Mouse (Mus musculus) liver, embryonic 14.5 days (tissue): Measurements from ENCODE around the gene Gatd1. TPM values are rescaled to one million over a fixed set of nuclear protein-coding genes. Genes with fewer than 3 reads are reported as not detected.
A peak's percentile ranks its signal among the peaks of the same experiment; 100 is the strongest.

Experiments
- ATAC-seq: fragments of 200-750 bp; cut with Nextera tagmentation; 2 replicates; pipeline ENCODE4 v1.8.0; 2017; ENCODE audit warnings: moderate number of reproducible peaks, mild to moderate bottlenecking, moderate library complexity; ENCODE audit not compliant: insufficient read depth
- DNase-seq, 3 experiments: peaks; one replicate each; pipeline ENCODE4 v3.0.0-alpha.2; 2012 to 2013; ENCODE audit warnings: low read depth in 3 of 3, low spot score in 3 of 3
- H3K27ac ChIP-seq: fragments of 300-500 bp; sonication (generic); 2 replicates; pipeline ENCODE4 v1.5.1; 2014; ENCODE audit warnings: moderate library complexity, mild to moderate bottlenecking, control low read depth, inconsistent platforms
- H3K27me3 ChIP-seq: fragments of 300-500 bp; sonication (generic); 2 replicates; pipeline ENCODE4 v1.6.1; 2014; ENCODE audit warnings: mild to moderate bottlenecking, low read length, moderate library complexity; ENCODE audit not compliant: control insufficient read depth, insufficient read depth
- H3K36me3 ChIP-seq: fragments of 300-500 bp; sonication (generic); replicated peaks from 2 replicates; pipeline ENCODE4 v1.6.1; 2014; ENCODE audit warnings: low read depth; ENCODE audit not compliant: control insufficient read depth, insufficient read depth
- H3K4me1 ChIP-seq, 2 experiments: fragments of 200-500 bp in 1 of 2; fragments of 300-500 bp in 1 of 2; sonication (generic) in 1 of 2; replicated peaks; 2 replicates each; pipeline ENCODE4 v1.6.1; 2012 to 2014; ENCODE audit warnings: antibody characterized with exemption in 1 of 2, inconsistent platforms in 1 of 2, low read length in 1 of 2; ENCODE audit not compliant: control insufficient read depth in 2 of 2, insufficient read depth in 2 of 2
- H3K4me2 ChIP-seq: fragments of 300-500 bp; sonication (generic); 2 replicates; pipeline ENCODE4 v1.6.1; 2014; ENCODE audit warnings: low read depth, mild to moderate bottlenecking, control low read depth, moderate library complexity
- H3K4me3 ChIP-seq, 2 experiments: fragments of 200-500 bp in 1 of 2; fragments of 300-500 bp in 1 of 2; sonication (generic) in 1 of 2; 2 replicates each; pipeline ENCODE4 v1.5.1; 2012 to 2014; ENCODE audit warnings: low read depth in 2 of 2, low read length in 2 of 2, mild to moderate bottlenecking in 2 of 2, control low read depth in 1 of 2, inconsistent platforms in 1 of 2, moderate library complexity in 1 of 2; ENCODE audit not compliant: insufficient read depth in 1 of 2
- H3K9ac ChIP-seq: fragments of 300-500 bp; sonication (generic); replicated peaks from 2 replicates; pipeline ENCODE4 v1.6.1; 2014; ENCODE audit warnings: mild to moderate bottlenecking, control low read depth, moderate library complexity
- H3K9me3 ChIP-seq: fragments of 300-500 bp; sonication (generic); 2 replicates; pipeline ENCODE4 v1.6.1; 2016; ENCODE audit warnings: low read length, mixed read lengths; ENCODE audit not compliant: control insufficient read depth
- CTCF ChIP-seq: IDR thresholded peaks from 2 replicates; pipeline ENCODE4 v1.5.1; 2016; ENCODE audit warnings: antibody characterized with exemption, low read depth, control low read depth
- EP300 ChIP-seq: IDR thresholded peaks from 2 replicates; pipeline ENCODE4 v1.6.1; 2016; ENCODE audit warnings: antibody characterized with exemption, low read depth
- WGBS: fragments of 180-500 bp; shearing (Covaris S2); extraction: QIAGEN DNeasy Blood & Tissue Kit; methylation state at CpG from one replicate; pipeline ENCODE4 v1.1.7; 2014; ENCODE audit not compliant: insufficient replicate concordance; 5-methylcytosine and 5-hydroxymethylcytosine counted together
- polyA plus RNA-seq, 2 experiments: library from polyadenylated mRNA; depleted of rRNA in 1 of 2; stranded (reverse) in 1 of 2; unstranded in 1 of 2; fragments of >200 nt; fragmentation: Nextera tagmentation in 1 of 2; extraction: Ambion mirVana in 1 of 2; gene quantifications; 2 replicates each; pipeline versions ENCODE4 v1.2.1 to v1.2.3; 2012 to 2014

The Gatd1 gene
- polyA plus RNA-seq, 2 experiments, result 8.7 to 13.8 TPM

- Histone ChIP-seq H3K9me3 (no peaks in the 10 kb centered on the region), H3K9ac (no peak overlapping the region), H3K36me3 (peaks cover 4% of the 10 kb centered on the region; the same call in 1 of the 2 replicates), H3K4me1 (peaks cover 7 to 16% of the 10 kb centered on the region in 2 experiments), H3K4me3 (no peak overlapping the region), H3K4me2 (no peak overlapping the region), H3K27ac (no peak overlapping the region), H3K27me3 (peaks cover 16% of the 10 kb centered on the region)
- no peak for DNase-seq
- 78% methylated on average over 6 of the region's 6 CpGs for WGBS
- TF ChIP-seq EP300, result no peak
- ATAC-seq, result no peak
These were observed 42.8 kb upstream of the Gatd1 start for GRCm38 (mm10) chr7:141456739-141457138.

DNA sequence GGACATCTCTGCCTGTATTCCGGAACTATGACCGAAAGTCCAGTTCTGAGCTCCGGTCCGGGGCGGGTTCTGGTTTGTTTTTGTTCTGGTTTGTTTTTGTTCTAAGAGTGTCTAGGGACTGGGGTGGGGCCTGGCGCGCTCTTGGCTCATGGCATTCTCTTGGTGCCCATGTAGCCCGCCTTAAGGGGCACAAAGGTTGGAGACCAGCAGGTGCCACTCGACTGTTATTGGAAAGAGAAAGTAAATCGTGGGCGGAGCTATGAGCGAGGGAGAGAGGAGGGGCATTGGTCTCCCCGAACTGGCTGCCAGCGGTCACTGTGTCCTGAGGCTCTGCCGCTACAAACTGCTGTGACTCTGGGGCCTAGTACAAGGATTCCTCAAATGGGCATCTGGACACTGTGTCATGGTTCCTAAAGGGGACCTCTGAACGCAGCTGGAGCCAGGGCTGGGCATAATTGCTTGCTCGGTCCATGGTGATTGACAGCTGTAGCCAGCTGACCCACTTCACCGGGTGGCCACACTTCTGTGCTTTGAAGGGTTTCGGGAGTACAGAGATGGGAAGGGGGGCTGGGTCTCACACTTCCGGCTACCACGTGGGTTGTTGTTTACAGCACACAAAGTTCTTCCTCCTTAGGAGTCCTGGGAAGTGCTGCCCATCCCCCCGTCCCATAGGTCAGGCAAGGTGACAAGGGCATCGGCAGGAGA is 41.8 kb upstream of the Gatd1 start:
- H3K9ac ChIP-seq, result peak overlapping the region; percentile 61
- WGBS, result 2% methylated on average over 23 of the region's 23 CpGs
- TF ChIP-seq EP300 (no peak), CTCF (no peak; the same call in 1 of the 2 replicates)
- DNase-seq, result peak in 1 of 3 experiments; percentile 66
- no peaks in the 10 kb centered on the region for H3K9me3 ChIP-seq
- peak overlapping the region; percentile 54 for H3K27ac ChIP-seq
- ATAC-seq, result peak; percentile 28
- H3K4me2 ChIP-seq, result peak overlapping the region; percentile 85
- peak overlapping the region; percentile 69 to 88 for H3K4me3 ChIP-seq
- H3K36me3 ChIP-seq, result peaks cover 14% of the 10 kb centered on the region
- H3K4me1 ChIP-seq, result peaks cover 7 to 17% of the 10 kb centered on the region in 2 experiments
- H3K27me3 ChIP-seq, result peaks cover 7% of the 10 kb centered on the region

- Histone ChIP-seq H3K4me3 (peak within 1 kb of the TSS; percentile 69 to 88), H3K36me3 (peaks cover 21% of the 10 kb centered on the region), H3K27me3 (no peaks in the 10 kb centered on the region; the same call in none of the 2 replicates), H3K9me3 (no peaks in the 10 kb centered on the region), H3K4me2 (peak within 1 kb of the TSS; percentile 85), H3K9ac (peak within 1 kb of the TSS; percentile 61), H3K27ac (peak within 1 kb of the TSS; percentile 54), H3K4me1 (peaks cover 7 to 19% of the 10 kb centered on the region in 2 experiments)
- WGBS, result under 1% methylated on average over 45 of the region's 45 CpGs
- DNase-seq, result peak; percentile 85 to 86 (median 85)
- peak; percentile 88 for ATAC-seq
- TF ChIP-seq EP300 (no peak), CTCF (peak; percentile 28)
These were observed 41.1 kb upstream of the Gatd1 start, which contains the start of gene Pnpla2 for GRCm38 (mm10) chr7:141454967-141455551. Gene Pnpla2 (plus strand): TSS chr7:141455198.

GRCm38 (mm10) chr7:141453636-141454035 is 39.7 kb upstream of the Gatd1 start:
- peaks cover 9 to 28% of the 10 kb centered on the region in 2 experiments for H3K4me1 ChIP-seq

GRCm38 (mm10) chr7:141451928-141452327 is 38.0 kb upstream of the Gatd1 start:
- ATAC-seq (no peak), DNase-seq (no peak)
- Histone ChIP-seq H3K9ac (no peak overlapping the region; the same call in 1 of the 2 replicates), H3K4me3 (no peak overlapping the region), H3K4me2 (no peak overlapping the region), H3K9me3 (no peaks in the 10 kb centered on the region), H3K36me3 (peaks cover 40% of the 10 kb centered on the region), H3K27me3 (no peaks in the 10 kb centered on the region), H3K4me1 (peaks cover 15 to 31% of the 10 kb centered on the region in 2 experiments), H3K27ac (no peak overlapping the region; the same call in 1 of the 2 replicates)
- TF ChIP-seq CTCF, result no peak
- no peak for TF ChIP-seq EP300

More at GRCm38 (mm10) chr7:141453636-141454035, 39.7 kb upstream of the Gatd1 start:
- Histone ChIP-seq H3K27me3 (no peaks in the 10 kb centered on the region), H3K27ac (no peak overlapping the region), H3K4me3 (no peak overlapping the region), H3K4me2 (no peak overlapping the region), H3K9me3 (no peaks in the 10 kb centered on the region), H3K36me3 (peaks cover 35% of the 10 kb centered on the region), H3K9ac (no peak overlapping the region)
- TF ChIP-seq EP300 (no peak), CTCF (no peak)
- ATAC-seq (no peak), DNase-seq (no peak)
- WGBS, result 65% methylated on average over 2 of the region's 2 CpGs
